Mouse (Mus musculus): ENCODE results near the gene Hrct1. TPM values are rescaled to one million over a fixed set of nuclear protein-coding genes. Genes with fewer than 3 reads are reported as not detected.

Gene Hrct1
- total RNA-seq, 1 experiment: 0.36 TPM

DNA sequence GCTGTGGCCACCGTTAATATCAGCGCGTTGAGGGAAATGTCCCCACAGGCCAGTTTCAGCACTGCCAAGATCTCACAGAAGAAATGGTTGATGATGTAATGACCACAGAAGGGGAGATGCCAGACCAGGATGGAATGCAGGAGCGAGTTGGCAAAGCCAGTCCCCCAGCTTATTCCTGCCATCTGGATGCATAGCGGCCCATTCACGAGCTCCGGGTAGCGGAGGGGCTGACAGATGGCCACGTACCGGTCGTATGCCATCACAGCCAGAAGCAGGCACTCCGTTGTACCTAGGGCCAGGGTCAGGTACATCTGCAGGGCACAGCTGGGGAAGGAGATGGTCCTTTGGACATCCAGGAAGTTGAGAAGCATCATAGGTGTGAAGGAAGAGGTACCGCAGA lies 30.4 kb upstream of the Hrct1 start:
- Histone ChIP-seq H3K27ac (ENCODE audit: insufficient read depth, low read depth, low read length, poor library complexity, severe bottlenecking) (no peak overlapping the region), H3K9me3 (ENCODE audit: control insufficient read depth, insufficient read depth, low read depth, low read length) (no peaks in the 10 kb centered on the region), H3K4me1 (ENCODE audit: control insufficient read depth in 2 of 2, insufficient read depth in 2 of 2, low read length in 2 of 2, poor library complexity in 1 of 2) (peaks cover 0 to 5% of the 10 kb centered on the region in 2 experiments), H3K9ac (ENCODE audit: insufficient read depth, low read depth, low read length, poor library complexity, severe bottlenecking) (no peak overlapping the region), H3K4me3 (ENCODE audit: insufficient read depth in 1 of 2, low read depth in 1 of 2, low read length in 2 of 2, poor library complexity in 1 of 2, severe bottlenecking in 1 of 2) (no peak overlapping the region), H3K36me3 (ENCODE audit: control insufficient read depth, insufficient read depth, low read length, poor library complexity, severe bottlenecking) (no peaks in the 10 kb centered on the region)
- DNase-seq (ENCODE audit: low read depth, low spot score): no peak
- in situ Hi-C loops (cut with MboI; ENCODE audit: low sequenced_read_pairs in 2 of 2, unreplicated experiment in 2 of 2): no loop called here
- no peak for TF ChIP-seq HCFC1 (IDR thresholded peaks at IDR 0.05; ENCODE audit: borderline replicate concordance, insufficient read depth, low read length)
- no peak for TF ChIP-seq ZC3H11A (IDR thresholded peaks at IDR 0.05; ENCODE audit: borderline replicate concordance, low read depth, low read length)
- no peak for TF ChIP-seq CHD2 (IDR thresholded peaks at IDR 0.05; ENCODE audit: low read depth, low read length)
- no peak for TF ChIP-seq ZNF384 (IDR thresholded peaks at IDR 0.05; ENCODE audit: low read depth, low read length)
- TF ChIP-seq MAFK (IDR thresholded peaks at IDR 0.05; ENCODE audit: insufficient read depth, low read depth, low read length): no peak

DNA sequence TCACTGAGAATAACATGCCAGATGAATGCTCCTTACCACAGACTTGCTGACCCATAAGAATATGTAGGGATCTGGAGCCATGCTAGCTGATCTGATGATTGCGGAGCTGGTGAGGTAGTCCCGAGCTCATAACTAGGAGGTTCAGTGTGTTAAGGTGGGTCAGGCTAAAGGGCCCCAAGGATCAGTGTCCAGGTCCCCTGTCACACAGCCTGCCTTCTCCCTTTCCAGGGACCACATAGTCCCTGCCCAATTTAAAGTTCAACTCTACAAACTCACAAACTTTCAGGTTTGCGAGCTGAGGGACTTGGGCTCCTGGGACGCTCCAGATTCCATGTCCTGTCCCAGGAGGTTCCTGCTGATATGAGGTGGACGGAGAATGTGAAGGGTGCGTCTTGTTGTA lies 26.3 kb upstream of the Hrct1 start, which contains the start of gene Olfr70:
Gene Olfr70, minus strand, starts transcription at position 101 of the 400 bp plus-strand sequence.
- Histone ChIP-seq H3K9ac (ENCODE audit: insufficient read depth, low read depth, low read length, poor library complexity, severe bottlenecking) (no peak within 1 kb of the TSS), H3K9me3 (ENCODE audit: control insufficient read depth, insufficient read depth, low read depth, low read length) (no peaks in the 10 kb centered on the region), H3K27ac (ENCODE audit: insufficient read depth, low read depth, low read length, poor library complexity, severe bottlenecking) (no peak within 1 kb of the TSS), H3K4me1 (ENCODE audit: control insufficient read depth in 2 of 2, insufficient read depth in 2 of 2, low read length in 2 of 2, poor library complexity in 1 of 2) (peaks cover 0 to 2% of the 10 kb centered on the region in 2 experiments; a peak in 3 of 4 replicates), H3K4me3 (ENCODE audit: insufficient read depth in 1 of 2, low read depth in 1 of 2, low read length in 2 of 2, poor library complexity in 1 of 2, severe bottlenecking in 1 of 2) (no peak within 1 kb of the TSS), H3K36me3 (ENCODE audit: control insufficient read depth, insufficient read depth, low read length, poor library complexity, severe bottlenecking) (no peaks in the 10 kb centered on the region)
- in situ Hi-C loops (cut with MboI; ENCODE audit: low sequenced_read_pairs in 2 of 2, unreplicated experiment in 2 of 2): no loop called here
- no peak for DNase-seq (ENCODE audit: low read depth, low spot score)
- TF ChIP-seq HCFC1 (IDR thresholded peaks at IDR 0.05; ENCODE audit: borderline replicate concordance, insufficient read depth, low read length): no peak
- no peak for TF ChIP-seq MAFK (IDR thresholded peaks at IDR 0.05; ENCODE audit: insufficient read depth, low read depth, low read length)
- TF ChIP-seq CHD2 (IDR thresholded peaks at IDR 0.05; ENCODE audit: low read depth, low read length): no peak
- TF ChIP-seq ZNF384 (IDR thresholded peaks at IDR 0.05; ENCODE audit: low read depth, low read length): no peak
- no peak for TF ChIP-seq ZC3H11A (IDR thresholded peaks at IDR 0.05; ENCODE audit: borderline replicate concordance, low read depth, low read length)

DNA sequence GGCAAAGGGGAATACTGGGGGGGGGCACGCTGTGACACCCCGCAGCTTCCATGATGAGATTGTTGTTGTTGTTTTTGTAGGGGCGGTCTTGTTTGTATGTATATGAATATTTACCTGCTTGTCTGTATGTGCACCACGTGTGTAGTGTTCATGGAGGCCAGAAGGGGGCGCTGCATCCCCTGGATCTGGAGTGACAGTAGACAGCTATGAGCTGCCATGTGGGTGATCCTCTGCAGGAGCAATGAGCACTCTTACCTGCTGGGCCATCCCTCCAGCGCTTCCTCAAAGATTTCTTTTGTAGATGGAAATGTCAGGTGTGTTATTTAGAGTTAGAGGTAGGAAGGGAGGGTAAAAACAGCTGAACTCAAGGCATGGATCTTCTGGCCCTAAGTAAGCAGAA lies 23.5 kb upstream of the Hrct1 start:
- no peaks in the 10 kb centered on the region for H3K36me3 ChIP-seq (ENCODE audit: control insufficient read depth, insufficient read depth, low read length, poor library complexity, severe bottlenecking)
- no peak for TF ChIP-seq MAFK (IDR thresholded peaks at IDR 0.05; ENCODE audit: insufficient read depth, low read depth, low read length)
- TF ChIP-seq HCFC1 (IDR thresholded peaks at IDR 0.05; ENCODE audit: borderline replicate concordance, insufficient read depth, low read length): no peak
- TF ChIP-seq ZC3H11A (IDR thresholded peaks at IDR 0.05; ENCODE audit: borderline replicate concordance, low read depth, low read length): no peak
- no peak for TF ChIP-seq ZNF384 (IDR thresholded peaks at IDR 0.05; ENCODE audit: low read depth, low read length)
- TF ChIP-seq CHD2 (IDR thresholded peaks at IDR 0.05; ENCODE audit: low read depth, low read length): no peak

DNA sequence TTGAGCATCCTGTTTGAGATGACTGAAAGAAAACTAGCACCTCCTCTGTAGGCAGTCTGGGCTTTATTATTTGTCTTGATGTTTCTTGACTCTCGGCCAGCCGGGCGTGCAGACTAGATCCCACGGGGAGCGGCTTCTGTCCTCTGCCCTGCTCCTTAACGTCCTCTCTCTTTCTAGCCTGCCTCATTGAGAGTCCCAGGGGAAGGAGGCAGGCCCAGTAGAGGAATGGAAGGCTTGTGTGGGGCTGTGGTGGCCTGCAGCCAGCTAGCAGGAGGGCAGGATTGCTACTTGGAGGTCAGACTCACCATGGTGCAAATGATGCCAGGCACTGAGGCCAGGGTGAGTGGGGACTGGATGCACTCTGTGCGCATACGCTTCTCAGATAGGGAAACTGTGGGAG lies 23.1 kb upstream of the Hrct1 start:
- TF ChIP-seq ZNF384 (IDR thresholded peaks at IDR 0.05; ENCODE audit: low read depth, low read length) (no peak), CHD2 (IDR thresholded peaks at IDR 0.05; ENCODE audit: low read depth, low read length) (no peak), MAFK (IDR thresholded peaks at IDR 0.05; ENCODE audit: insufficient read depth, low read depth, low read length) (no peak), HCFC1 (IDR thresholded peaks at IDR 0.05; ENCODE audit: borderline replicate concordance, insufficient read depth, low read length) (no peak), ZC3H11A (IDR thresholded peaks at IDR 0.05; ENCODE audit: borderline replicate concordance, low read depth, low read length) (no peak)
- Histone ChIP-seq H3K4me1 (ENCODE audit: control insufficient read depth in 2 of 2, insufficient read depth in 2 of 2, low read length in 2 of 2, poor library complexity in 1 of 2) (no peaks in the 10 kb centered on the region), H3K36me3 (ENCODE audit: control insufficient read depth, insufficient read depth, low read length, poor library complexity, severe bottlenecking) (no peaks in the 10 kb centered on the region), H3K9me3 (ENCODE audit: control insufficient read depth, insufficient read depth, low read depth, low read length) (no peaks in the 10 kb centered on the region), H3K27ac (ENCODE audit: insufficient read depth, low read depth, low read length, poor library complexity, severe bottlenecking) (no peak overlapping the region), H3K4me3 (ENCODE audit: insufficient read depth in 1 of 2, low read depth in 1 of 2, low read length in 2 of 2, poor library complexity in 1 of 2, severe bottlenecking in 1 of 2) (no peak overlapping the region), H3K9ac (ENCODE audit: insufficient read depth, low read depth, low read length, poor library complexity, severe bottlenecking) (no peak overlapping the region)
- DNase-seq (ENCODE audit: low read depth, low spot score): no peak
- in situ Hi-C loops (cut with MboI; ENCODE audit: low sequenced_read_pairs in 2 of 2, unreplicated experiment in 2 of 2): no loop called here

More for the DNA sequence above, 23.5 kb upstream of the Hrct1 start:
- Histone ChIP-seq H3K9ac (ENCODE audit: insufficient read depth, low read depth, low read length, poor library complexity, severe bottlenecking) (no peak overlapping the region), H3K4me1 (ENCODE audit: control insufficient read depth in 2 of 2, insufficient read depth in 2 of 2, low read length in 2 of 2, poor library complexity in 1 of 2) (no peaks in the 10 kb centered on the region), H3K9me3 (ENCODE audit: control insufficient read depth, insufficient read depth, low read depth, low read length) (no peaks in the 10 kb centered on the region), H3K4me3 (ENCODE audit: insufficient read depth in 1 of 2, low read depth in 1 of 2, low read length in 2 of 2, poor library complexity in 1 of 2, severe bottlenecking in 1 of 2) (no peak overlapping the region), H3K27ac (ENCODE audit: insufficient read depth, low read depth, low read length, poor library complexity, severe bottlenecking) (no peak overlapping the region)
- DNase-seq (ENCODE audit: low read depth, low spot score): peak; percentile 61
- in situ Hi-C loops (cut with MboI; ENCODE audit: low sequenced_read_pairs in 2 of 2, unreplicated experiment in 2 of 2): no loop called here

DNA sequence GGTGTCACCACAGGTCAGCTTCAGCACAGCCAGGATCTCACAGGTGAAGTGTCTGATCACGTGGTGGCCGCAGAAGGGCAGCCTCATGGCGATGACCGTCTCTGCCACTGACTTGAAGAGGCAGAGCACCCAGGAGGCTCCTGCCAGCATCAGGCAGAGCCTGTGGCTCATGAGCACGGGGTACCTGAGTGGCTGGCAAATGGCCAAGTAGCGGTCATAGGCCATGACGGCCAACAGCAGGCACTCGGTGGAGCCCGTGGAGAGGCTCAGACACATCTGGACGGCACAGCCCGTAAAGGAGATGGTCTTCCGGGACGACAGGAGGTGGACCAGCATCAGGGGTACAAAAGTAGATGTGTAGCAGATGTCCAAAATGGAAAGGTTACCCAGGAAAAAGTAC lies 21.0 kb upstream of the Hrct1 start:
- Histone ChIP-seq H3K4me1 (ENCODE audit: control insufficient read depth in 2 of 2, insufficient read depth in 2 of 2, low read length in 2 of 2, poor library complexity in 1 of 2) (no peaks in the 10 kb centered on the region), H3K36me3 (ENCODE audit: control insufficient read depth, insufficient read depth, low read length, poor library complexity, severe bottlenecking) (no peaks in the 10 kb centered on the region), H3K27ac (ENCODE audit: insufficient read depth, low read depth, low read length, poor library complexity, severe bottlenecking) (no peak overlapping the region), H3K4me3 (ENCODE audit: insufficient read depth in 1 of 2, low read depth in 1 of 2, low read length in 2 of 2, poor library complexity in 1 of 2, severe bottlenecking in 1 of 2) (no peak overlapping the region), H3K9ac (ENCODE audit: insufficient read depth, low read depth, low read length, poor library complexity, severe bottlenecking) (no peak overlapping the region), H3K9me3 (ENCODE audit: control insufficient read depth, insufficient read depth, low read depth, low read length) (no peaks in the 10 kb centered on the region)
- TF ChIP-seq HCFC1 (IDR thresholded peaks at IDR 0.05; ENCODE audit: borderline replicate concordance, insufficient read depth, low read length) (no peak), CHD2 (IDR thresholded peaks at IDR 0.05; ENCODE audit: low read depth, low read length) (no peak), MAFK (IDR thresholded peaks at IDR 0.05; ENCODE audit: insufficient read depth, low read depth, low read length) (no peak), ZC3H11A (IDR thresholded peaks at IDR 0.05; ENCODE audit: borderline replicate concordance, low read depth, low read length) (no peak)
- DNase-seq (ENCODE audit: low read depth, low spot score): no peak
- in situ Hi-C loops (cut with MboI; ENCODE audit: low sequenced_read_pairs in 2 of 2, unreplicated experiment in 2 of 2): no loop called here

Data from ES-E14 (cell line).